Mouse (Mus musculus) left cerebral cortex, adult 11 months (tissue): ENCODE measurements at regions not wholly inside any gene's neighbourhood (a gene's known extent, or its start where the extent isn't known, plus 50 kb on each side); places are given as distances from the start of the nearest gene placed in this dataset.
A peak's percentile ranks its signal among the peaks of the same experiment; 100 is the strongest.
"Not testable (repeated sequence)": the region's sequence is repeated elsewhere in the genome, so short reads cannot be mapped to it uniquely, and the experiment has no call there.

ENCODE experiments used
- DNase-seq: peaks from one replicate; pipeline ENCODE4 v3.0.0; 2022; ENCODE audit warnings: low spot score

GRCm38 (mm10) chr9:5424236-5424635 lies 79.0 kb downstream of the Casp12 start:
- DNase-seq: no peak

DNA sequence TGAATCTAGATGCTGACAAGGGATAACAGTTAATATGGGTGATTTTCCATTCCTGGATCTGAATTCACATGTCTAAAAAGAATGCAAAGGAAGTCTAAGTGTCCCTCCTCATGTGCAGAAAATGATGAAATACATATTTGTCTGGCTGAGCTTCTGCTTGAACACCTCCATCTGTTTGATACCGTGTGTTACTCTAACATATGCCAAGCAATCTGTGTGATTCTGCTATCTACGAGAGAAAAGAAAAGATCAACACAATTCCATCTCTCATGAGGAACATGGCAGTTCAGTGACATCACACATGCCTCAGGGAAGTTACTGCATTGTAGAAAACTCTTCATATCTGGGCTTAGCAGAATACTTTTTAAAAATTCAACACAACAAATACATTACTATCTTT lies 103.0 kb downstream of the Casp12 start:
- no peak for DNase-seq

DNA sequence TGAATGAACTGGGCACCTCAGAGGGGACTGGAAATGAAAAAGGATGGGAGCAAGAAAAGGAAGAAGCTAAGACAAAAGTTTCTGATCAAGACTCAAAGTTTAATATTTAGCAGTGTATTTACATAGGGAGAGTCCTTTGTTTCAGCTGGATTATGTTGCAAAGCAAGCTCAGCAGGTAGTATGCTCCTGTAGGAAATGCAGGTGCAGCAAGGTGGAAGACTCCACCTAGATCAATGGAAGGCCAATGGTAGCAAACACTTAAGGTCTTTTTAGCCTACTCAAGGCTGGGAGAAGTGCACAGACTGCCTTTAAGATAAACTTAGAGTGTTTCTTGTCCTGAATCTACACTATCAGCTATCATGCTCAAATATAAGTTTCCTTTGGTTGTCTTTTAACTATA lies 111.4 kb downstream of the Casp12 start:
- no peak for DNase-seq

GRCm38 (mm10) chr9:5472012-5472411 lies 126.8 kb downstream of the Casp12 start:
- DNase-seq: peak; percentile 23

GRCm38 (mm10) chr9:5474271-5474670 lies 129.0 kb downstream of the Casp12 start:
- no peak for DNase-seq

DNA sequence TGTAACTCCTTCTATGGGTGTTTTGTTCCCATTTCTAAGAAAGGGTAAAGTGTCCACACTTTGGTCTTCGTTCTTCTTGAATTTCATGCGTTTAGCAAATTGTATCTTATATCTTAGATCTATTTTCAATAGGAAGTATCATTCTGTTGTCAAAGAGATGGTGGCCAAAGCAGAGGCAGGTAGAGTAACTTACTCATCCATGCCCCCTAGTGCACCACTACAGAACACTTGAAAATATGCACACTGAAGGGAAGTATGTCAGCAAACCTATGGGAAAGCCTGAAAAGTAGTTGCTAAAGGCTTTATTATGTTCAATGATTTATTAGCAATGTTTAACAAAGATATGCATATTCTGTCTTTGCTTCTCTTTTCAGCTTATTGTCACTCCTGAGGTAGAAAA lies 140.0 kb downstream of the Casp12 start:
- no peak for DNase-seq

GRCm38 (mm10) chr9:5496837-5497236 lies 151.6 kb downstream of the Casp12 start:
- DNase-seq: peak; percentile 39

DNA sequence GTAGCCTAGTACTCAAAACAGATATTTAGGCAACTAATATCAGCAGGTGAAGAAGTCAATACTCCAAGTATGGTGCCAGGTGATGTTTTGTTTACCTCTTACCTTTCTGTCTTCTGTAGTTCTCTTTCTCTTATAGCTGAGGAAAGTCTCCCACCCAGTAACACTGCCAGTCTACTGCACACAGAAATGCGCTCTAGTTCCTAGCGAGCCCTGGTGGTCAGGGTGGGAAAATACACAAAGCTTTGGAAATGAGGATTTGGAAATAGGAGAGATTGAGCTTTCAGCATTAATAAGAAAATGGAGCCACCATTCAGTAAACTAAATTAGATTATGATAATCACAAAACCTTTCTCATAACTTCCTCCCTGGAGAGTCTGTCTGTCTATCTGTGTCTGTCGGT lies 153.1 kb downstream of the Casp12 start:
- no peak for DNase-seq

GRCm38 (mm10) chr9:5525762-5526360 lies 180.6 kb downstream of the Casp12 start:
- DNase-seq: no peak

GRCm38 (mm10) chr9:5542604-5543003 lies 197.4 kb downstream of the Casp12 start:
- no peak for DNase-seq

DNA sequence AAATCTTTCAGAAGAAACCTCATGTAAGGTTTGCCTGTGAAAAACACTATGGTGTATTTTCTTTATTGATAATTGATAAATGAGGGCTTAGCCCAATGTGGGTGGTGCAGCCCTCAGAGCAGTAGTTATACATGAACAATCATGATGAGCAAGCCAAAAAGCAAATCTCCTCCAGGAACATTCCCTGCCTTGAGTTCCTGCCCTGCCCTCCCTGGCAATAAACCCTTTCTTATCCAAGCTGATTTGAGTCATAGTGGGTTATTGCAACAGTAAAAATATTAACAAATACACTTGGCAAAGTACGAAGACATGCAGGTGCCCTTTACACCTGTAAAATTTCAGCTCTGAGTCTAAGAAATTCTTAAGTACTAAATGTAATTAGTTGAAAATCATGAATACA lies 229.8 kb downstream of the Casp12 start:
- no peak for DNase-seq

DNA sequence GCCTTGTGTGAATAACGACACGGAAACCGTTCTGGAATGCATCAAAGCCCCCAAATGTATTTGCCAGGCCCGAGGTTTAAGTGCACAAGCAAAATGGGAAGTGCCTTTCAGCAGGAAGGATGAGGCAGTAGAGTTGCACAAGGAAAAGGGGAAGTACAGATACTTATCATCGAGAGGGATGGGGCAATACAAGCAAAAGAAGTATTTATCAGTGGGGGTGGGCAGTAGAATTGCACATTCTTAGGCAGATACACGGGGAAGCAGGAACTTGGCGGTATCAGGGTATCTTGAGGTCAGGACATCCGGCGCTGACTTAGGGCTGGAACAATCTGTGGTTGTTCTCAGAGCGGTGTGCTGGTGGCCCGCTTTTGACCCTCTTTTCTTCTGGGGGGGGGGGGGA lies 232.9 kb downstream of the Casp12 start:
- DNase-seq: not testable (repeated sequence)

DNA sequence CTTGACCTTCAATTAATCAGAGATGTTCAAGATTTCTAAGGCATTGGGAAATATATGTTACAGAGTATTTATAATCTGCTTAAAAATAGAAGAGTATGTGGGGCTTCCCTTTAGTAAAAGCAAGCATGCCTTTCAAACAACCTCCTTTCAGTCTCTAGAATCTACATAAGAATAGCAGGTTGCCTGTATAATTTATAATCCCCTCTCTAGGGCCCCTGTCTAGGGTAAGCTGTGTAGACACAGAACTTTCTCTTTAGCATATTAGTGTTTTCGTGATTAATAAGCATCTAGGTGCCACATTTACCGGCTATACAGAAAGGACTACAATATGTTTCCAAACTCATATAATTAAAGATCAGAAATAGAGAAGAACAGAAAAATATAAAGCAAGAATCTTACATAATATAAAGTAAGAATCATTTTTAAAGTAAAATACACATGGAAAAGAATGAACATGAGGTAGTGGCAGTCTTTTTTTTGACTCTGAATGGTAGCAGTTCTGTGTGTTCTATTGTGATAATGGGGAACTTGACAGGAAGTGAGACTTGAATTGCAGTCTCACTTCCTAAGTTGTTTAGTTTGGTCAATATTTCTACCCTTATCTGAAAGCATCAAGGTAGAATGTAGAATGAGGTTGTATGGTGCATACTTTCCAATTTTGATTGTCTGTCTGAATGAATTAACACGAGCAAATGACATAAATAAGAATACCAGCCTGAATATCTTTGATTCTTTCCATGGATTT lies 250.8 kb downstream of the Casp12 start:
- no peak for DNase-seq

- DNase-seq: no peak
Observed at GRCm38 (mm10) chr9:5604019-5604418, 258.8 kb downstream of the Casp12 start.

GRCm38 (mm10) chr9:5605015-5605414 lies 259.8 kb downstream of the Casp12 start:
- no peak for DNase-seq

DNA sequence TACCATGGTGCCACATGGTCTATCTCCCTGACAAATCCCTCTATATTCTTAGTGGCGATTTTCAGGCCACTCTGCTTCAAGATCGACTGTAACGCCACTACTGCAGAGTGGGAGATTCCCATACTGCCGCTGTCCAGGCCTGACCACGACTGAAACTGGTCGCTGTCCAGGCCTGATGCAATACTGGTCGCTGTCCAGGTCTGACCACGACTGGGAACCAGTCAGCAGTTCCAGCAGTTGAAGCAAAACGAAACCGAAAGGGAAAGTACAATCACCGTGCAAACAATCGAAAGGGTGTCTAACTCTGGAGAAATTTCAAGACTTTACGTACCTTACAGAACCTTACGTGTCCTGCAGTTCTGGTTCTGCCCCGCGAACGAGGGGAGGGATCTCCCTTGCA lies 271.5 kb downstream of the Casp12 start:
- no peak for DNase-seq

DNA sequence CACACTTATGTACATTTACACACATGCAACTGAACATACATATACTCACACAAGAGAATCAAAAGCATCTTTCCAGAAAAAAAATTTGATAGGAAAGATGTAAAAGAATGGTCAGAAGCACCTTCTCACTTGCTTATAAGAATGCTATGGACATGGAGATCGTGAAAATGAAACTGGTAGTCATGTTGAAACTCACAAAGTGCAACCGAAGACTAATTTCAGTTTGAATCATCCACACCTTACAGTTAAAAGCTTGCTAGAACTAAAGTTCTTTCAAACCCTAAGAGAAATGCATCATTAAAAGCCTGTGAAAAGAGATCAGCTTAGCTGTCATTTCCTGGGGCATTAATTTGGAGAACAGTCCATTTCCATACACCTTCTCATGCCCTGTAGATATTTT lies 278.2 kb downstream of the Casp12 start:
- DNase-seq: no peak

GRCm38 (mm10) chr9:5627521-5627920 lies 282.3 kb downstream of the Casp12 start:
- no peak for DNase-seq

DNA sequence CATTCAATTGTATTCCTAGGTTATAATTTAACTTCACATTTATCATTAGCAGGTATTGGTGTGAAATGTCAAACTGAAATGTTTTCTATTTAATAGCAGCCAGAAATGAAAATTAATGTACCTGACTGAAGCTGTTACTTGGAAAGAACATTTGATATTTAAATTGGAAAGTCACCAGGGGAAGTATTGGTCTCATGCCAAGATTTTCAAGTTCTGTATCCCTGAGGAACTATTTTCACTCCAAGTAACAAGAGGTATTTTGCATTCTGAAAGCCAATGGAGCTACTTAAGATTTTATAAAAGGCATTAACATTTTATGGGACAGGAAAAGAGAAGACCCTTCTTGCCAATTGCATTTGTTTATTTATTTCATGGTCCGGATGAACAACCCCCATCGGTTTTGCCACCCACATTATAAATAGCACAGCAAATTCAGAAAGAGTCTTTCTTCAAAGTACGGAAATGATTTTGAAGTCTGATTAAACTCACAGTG lies 289.3 kb downstream of the Casp12 start:
- DNase-seq: no peak

- DNase-seq: peak; percentile 12
Observed at GRCm38 (mm10) chr9:5634969-5635368, 289.7 kb downstream of the Casp12 start.

DNA sequence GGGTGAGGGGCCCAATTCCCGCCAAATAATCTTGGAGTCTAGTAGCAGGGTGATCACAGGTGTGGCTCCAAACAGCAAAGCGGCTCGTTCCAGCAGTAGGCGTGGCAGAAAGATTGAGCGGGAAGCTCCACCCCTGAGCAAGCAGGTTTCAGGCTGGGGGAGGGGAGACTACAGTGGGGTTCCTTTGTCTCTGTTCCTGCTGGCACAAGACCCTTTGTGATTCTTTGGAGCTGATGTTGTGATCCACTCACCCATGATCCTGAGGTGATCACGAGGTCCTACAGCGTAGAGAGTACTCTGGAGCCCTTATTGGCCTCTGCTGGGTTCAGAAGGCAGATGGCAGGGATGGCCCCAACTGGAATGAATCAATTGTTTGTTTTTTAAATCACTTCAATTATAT lies 318.7 kb downstream of the Casp12 start:
- DNase-seq: no peak

DNA sequence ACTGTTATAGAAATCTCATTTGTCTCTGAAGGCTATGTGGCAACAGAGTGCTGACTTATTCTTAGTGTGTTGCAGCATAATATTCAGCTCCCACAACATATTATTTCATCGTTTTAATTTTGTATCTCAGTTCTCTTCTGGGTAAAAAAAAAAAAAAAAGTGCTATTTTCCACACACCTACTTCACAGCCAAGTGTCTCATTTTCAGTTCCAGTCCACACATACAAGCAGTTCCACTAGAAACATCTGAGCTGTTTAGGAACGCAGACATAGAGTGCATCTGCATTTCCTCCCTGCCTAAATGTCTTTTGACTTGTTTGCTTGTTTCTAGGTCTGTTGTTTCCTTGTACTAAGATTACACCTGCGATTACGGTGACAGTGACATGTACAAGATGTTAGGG lies 328.3 kb downstream of the Casp12 start:
- no peak for DNase-seq

- DNase-seq: no peak
Observed at GRCm38 (mm10) chr9:5708482-5708881, 363.3 kb downstream of the Casp12 start.

DNA sequence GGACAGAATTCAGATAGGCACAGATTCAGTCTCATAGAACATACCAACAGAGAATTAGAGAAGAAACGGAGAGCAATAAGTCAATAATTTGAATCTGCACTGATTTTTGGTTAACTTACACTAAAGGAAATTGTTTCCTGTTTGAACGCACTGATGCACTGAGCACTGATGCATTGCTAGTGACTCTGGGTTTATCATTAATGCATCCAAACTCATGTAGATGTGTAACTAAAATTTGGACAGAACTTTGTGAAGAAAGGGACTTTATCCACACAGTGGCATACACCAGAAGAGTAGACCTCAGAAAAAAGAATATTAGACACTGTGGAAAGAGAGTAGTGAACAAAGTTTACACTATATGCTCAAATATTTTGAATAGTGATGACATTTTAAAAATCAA lies 364.2 kb downstream of the Casp12 start:
- no peak for DNase-seq
